24 mouse cellular contexts compared by ENCODE assay signal in genomic region chr7:145187802-145188201, GRCm38 (mm10). TPM values are rescaled to one million over a fixed set of nuclear protein-coding genes. Genes with fewer than 3 reads are reported as not detected.
A peak's percentile ranks its signal among the peaks of the same experiment; 100 is the strongest.
DNase-seq lines count a peak whose midpoint lies in the region.
"Had no signal": no experiment of that assay in that cellular context is flagged by ENCODE, and none has a peak within 500 bp of the region (broad histone marks: within the 10 kb centered on the region; RNA-seq: fewer than 3 reads in every experiment).

No protein-coding gene starts in this region.

- no peak overlapping the region for H3K4me3 ChIP-seq in macrophage (ENCODE audit: inconsistent target)
- H3K4me3 ChIP-seq in forebrain, embryonic 10.5 days: no peak overlapping the region
- H3K4me3 ChIP-seq: embryonic facial prominence, embryonic 12.5 days; forebrain, embryonic 12.5 days; heart, embryonic 15.5 days; hindbrain, embryonic 12.5 days; kidney, embryonic 15.5 days had no signal

- H3K4me1 ChIP-seq in forebrain, embryonic 10.5 days: peaks cover 8% of the 10 kb centered on the region
- H3K4me1 ChIP-seq: heart, embryonic 15.5 days had no signal

- H3K9me3 ChIP-seq in forebrain, embryonic 10.5 days: no peaks in the 10 kb centered on the region
- H3K9me3 ChIP-seq: embryonic facial prominence, embryonic 12.5 days; forebrain, embryonic 12.5 days; heart, embryonic 15.5 days; hindbrain, embryonic 12.5 days; kidney, embryonic 15.5 days had no signal

- H3K36me3 ChIP-seq in macrophage (ENCODE audit: inconsistent target): no peaks in the 10 kb centered on the region
- H3K36me3 ChIP-seq in forebrain, embryonic 10.5 days (replicated peaks): no peaks in the 10 kb centered on the region
- H3K36me3 ChIP-seq: embryonic facial prominence, embryonic 12.5 days; forebrain, embryonic 12.5 days; heart, embryonic 15.5 days; hindbrain, embryonic 12.5 days; kidney, embryonic 15.5 days had no signal

- DNase-seq in adrenal gland, postnatal 14 days: peak; percentile 39
- no peak for DNase-seq in adrenal gland, postnatal 25 days
- peak; percentile 20 to 24 for DNase-seq in heart, adult 9 months (ENCODE audit: low spot score in 2 of 2)
- DNase-seq in heart, postnatal 10 days: no peak
- DNase-seq in 416B (ENCODE audit: low read depth): peak; percentile 83
- DNase-seq in spleen, postnatal 10 days (ENCODE audit: low spot score in 2 of 2): no peak
- no peak for DNase-seq in forebrain, embryonic 10.5 days (ENCODE audit: extremely low spot score, low spot score)
- DNase-seq: cerebellum, adult 2 months; cerebellum, postnatal 14 days; forebrain, postnatal 0 days; gastrocnemius, postnatal 14 days; heart, postnatal 36 days had no signal

- WGBS in macrophage (ENCODE audit: missing documents): 41% methylated on average over 3 of the region's 3 CpGs
- 77% methylated on average over 3 of the region's 3 CpGs for WGBS in forebrain, embryonic 10.5 days

- H3K79me2 ChIP-seq in macrophage (ENCODE audit: inconsistent target): no peaks in the 10 kb centered on the region

- H3K27me3 ChIP-seq in forebrain, embryonic 10.5 days (ENCODE audit: poor library complexity, severe bottlenecking): 0 out of 2 replicates have a peak, but pooled peaks cover 5% of the 10 kb centered on the region
- H3K27me3 ChIP-seq: embryonic facial prominence, embryonic 12.5 days; forebrain, embryonic 12.5 days; heart, embryonic 15.5 days; hindbrain, embryonic 12.5 days; kidney, embryonic 15.5 days had no signal

- intact Hi-C loops in heart, postnatal 10 days (cut with DNase I): no loop called here

- H3K27ac ChIP-seq in macrophage: peak overlapping the region; percentile 78
- H3K27ac ChIP-seq in forebrain, embryonic 10.5 days: no peak overlapping the region
- H3K27ac ChIP-seq: embryonic facial prominence, embryonic 12.5 days; forebrain, embryonic 12.5 days; heart, embryonic 15.5 days; hindbrain, embryonic 12.5 days; kidney, embryonic 15.5 days had no signal

RNA-seq across cellular contexts. Expression of gene 1810010D01Rik, which starts 20.1 kb away (rescaled TPM):
- not detected in 2 replicates for total RNA-seq in adrenal gland, postnatal 14 days (2021)
- total RNA-seq in adrenal gland, postnatal 25 days (2021): 0.52 TPM in 1 of 2 replicates, not detected in the other
- total RNA-seq in heart, postnatal 10 days (2021): not detected
- 10 to 100 TPM in 25 of 26 experiments, 1 to 10 TPM in 1; 8.7 to 72.3 (median 42.7) TPM for total RNA-seq in macrophage (2018; cell fraction: chromatin; rRNA removed)
- total RNA-seq in macrophage (2018; cell fraction: cytosol; rRNA removed): 1 to 10 TPM in 4 of 26 experiments, under 1 TPM in 14, not detected in 8; 0.14 to 2.5 (median 0.49) TPM
- 10 to 100 TPM in 23 of 26 experiments, 1 to 10 TPM in 3; 5.1 to 36.9 (median 20.4) TPM for total RNA-seq in macrophage (2018; cell fraction: nucleus; rRNA removed)
- 2.7 TPM in 1 of 3 replicates, not detected in the others for polyA plus RNA-seq in macrophage (2018)
- polyA plus RNA-seq in forebrain, embryonic 10.5 days (2016; fragmentation: Nextera tagmentation; extraction: Ambion mirVana): 0.16 and 0.31 TPM in 2 replicates
- total RNA-seq: common myeloid progenitor, adult 5-6 weeks; gastrocnemius, adult 18-20 months; granulocyte monocyte progenitor cell, adult 5-6 weeks; heart, postnatal 36 days had no signal
- polyA plus RNA-seq: embryonic facial prominence, embryonic 12.5 days; heart, embryonic 11.5 days; heart, embryonic 15.5 days; hindbrain, embryonic 16.5 days; inflammation-experienced regulatory T-cells, adult 6 months had no signal

Comparison
In these comparisons a context has a peak if more than half of its experiments do, and no peak if none do; other contexts are left out.
1. DNase-seq: peak in adrenal gland, postnatal 14 days (single experiment), heart, adult 9 months (2 of 2) and 416B (single experiment); none in adrenal gland, postnatal 25 days (single experiment), heart, postnatal 10 days (0 of 2), spleen, postnatal 10 days (0 of 2) and forebrain, embryonic 10.5 days (single experiment).